Mouse (Mus musculus): Measurements from ENCODE around the gene Slc12a8. TPM values are rescaled to one million over a fixed set of nuclear protein-coding genes. Genes with fewer than 3 reads are reported as not detected.

Slc12a8 gene
- total and polyA plus RNA-seq, 2 experiments from 2014 or later, result 0.71 to 1.1 TPM

DNA sequence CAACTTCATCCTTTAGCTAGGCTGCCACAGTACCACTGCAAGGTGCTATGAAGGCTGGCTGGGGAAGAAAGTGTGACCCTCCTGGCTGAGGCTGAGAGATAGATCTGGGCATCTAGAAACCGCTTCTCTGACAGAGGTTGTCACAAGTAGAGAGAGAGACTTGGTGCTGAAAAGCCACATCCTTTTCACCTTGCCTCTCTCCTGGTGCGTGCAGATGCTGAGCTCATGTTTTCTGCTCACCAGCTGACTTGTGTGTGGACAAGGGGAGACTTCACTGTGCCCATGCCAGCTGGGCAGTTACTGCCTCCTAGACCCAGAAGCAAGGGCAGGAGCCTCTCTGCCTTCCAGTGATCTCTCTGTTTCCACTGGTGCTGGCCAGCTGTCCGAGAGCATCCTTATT, 170.6 kb downstream of the Slc12a8 start:
- Histone ChIP-seq H3K9me3 (ENCODE audit: low read length) (no peaks in the 10 kb centered on the region), H3K27me3 (ENCODE audit: insufficient read depth, low read length) (no peaks in the 10 kb centered on the region), H3K36me3 (ENCODE audit: insufficient read depth, low read length) (no peaks in the 10 kb centered on the region), H3K4me3 (ENCODE audit: low read depth, low read length) (no peak overlapping the region), H3K27ac (ENCODE audit: low read depth, low read length) (no peak overlapping the region), H3K4me1 (ENCODE audit: insufficient read depth, low read length) (no peaks in the 10 kb centered on the region), H3K4me2 (ENCODE audit: low read depth, low read length, poor library complexity, severe bottlenecking) (no peak overlapping the region), H3K9ac (replicated peaks; ENCODE audit: low read length, poor library complexity, severe bottlenecking) (no peak overlapping the region)
- 81% methylated on average over 3 of the region's 3 CpGs for WGBS
- TF ChIP-seq CTCF (IDR thresholded peaks at IDR 0.05), result no peak
- ATAC-seq (ENCODE audit: low FRiP score) (no peak), DNase-seq (ENCODE audit: low spot score) (no peak)

DNA sequence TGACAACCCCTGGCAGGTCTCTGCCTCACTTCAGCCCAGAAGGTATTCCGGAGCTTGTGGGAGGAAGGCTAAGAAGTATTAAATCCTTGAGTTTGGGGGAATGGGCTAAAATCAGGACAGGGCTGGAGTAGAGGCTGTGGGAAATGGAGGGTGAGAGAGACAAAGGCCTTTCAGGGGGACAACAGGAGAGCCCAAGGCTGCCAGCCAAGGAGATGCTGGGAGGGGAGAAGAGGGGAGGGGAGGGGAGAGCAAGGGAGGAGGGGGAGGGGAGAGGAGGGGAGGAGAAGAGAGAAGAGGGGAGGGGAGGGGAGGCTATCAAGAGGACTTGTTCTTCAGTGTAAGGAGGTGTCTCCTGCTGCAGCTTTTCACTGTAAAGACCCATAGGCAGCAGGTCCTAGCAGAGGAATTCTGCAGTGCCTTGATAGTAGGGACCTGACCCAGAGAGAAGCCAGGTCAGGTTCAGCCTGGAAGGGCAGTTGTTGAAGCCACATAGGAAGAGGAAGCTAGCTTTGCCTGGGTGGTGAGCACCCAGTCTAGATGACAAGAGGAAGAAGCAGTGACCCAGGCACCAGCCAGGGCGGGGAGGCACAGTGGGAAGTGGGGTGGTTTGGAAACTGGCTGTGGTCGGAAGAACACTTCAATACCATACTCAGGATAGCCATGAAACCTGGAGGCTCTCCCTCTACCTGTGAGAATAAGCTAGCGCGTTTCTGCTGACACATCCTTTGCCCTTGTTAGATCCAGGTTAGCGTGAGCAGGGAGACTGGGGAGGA, 174.0 kb downstream of the Slc12a8 start:
- no peak for ATAC-seq (ENCODE audit: low FRiP score)
- Histone ChIP-seq H3K4me3 (ENCODE audit: low read depth, low read length) (no peak overlapping the region), H3K4me1 (ENCODE audit: insufficient read depth, low read length) (no peaks in the 10 kb centered on the region), H3K27me3 (ENCODE audit: insufficient read depth, low read length) (no peaks in the 10 kb centered on the region), H3K27ac (ENCODE audit: low read depth, low read length) (no peak overlapping the region), H3K36me3 (ENCODE audit: insufficient read depth, low read length) (no peaks in the 10 kb centered on the region), H3K9me3 (ENCODE audit: low read length) (no peaks in the 10 kb centered on the region), H3K9ac (replicated peaks; ENCODE audit: low read length, poor library complexity, severe bottlenecking) (no peak overlapping the region), H3K4me2 (ENCODE audit: low read depth, low read length, poor library complexity, severe bottlenecking) (no peak overlapping the region)
- 86% methylated on average over 6 of the region's 6 CpGs for WGBS
- TF ChIP-seq CTCF (IDR thresholded peaks at IDR 0.05), result no peak
- no peak for DNase-seq (ENCODE audit: low spot score)

DNA sequence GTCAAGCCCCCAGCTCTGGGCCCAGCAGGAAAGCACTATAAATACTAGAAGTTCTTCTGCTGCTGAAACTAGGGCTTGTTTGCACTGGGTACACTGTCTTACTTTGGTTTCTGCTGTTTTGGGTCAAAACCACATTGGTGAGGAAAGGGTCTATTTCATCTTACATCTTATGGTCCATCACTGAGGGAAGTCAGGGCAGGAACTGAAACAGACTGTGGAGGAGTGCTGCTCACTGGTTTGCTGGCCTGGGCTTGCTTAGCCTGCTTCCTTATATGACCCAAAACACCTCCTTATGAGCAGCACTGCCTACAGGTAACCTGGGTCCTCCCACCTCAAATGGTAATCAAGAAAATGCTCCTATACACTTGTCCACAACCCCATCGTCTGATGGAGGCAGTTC, 176.4 kb downstream of the Slc12a8 start:
- H3K27me3 ChIP-seq (ENCODE audit: insufficient read depth, low read length), result no peaks in the 10 kb centered on the region
- ATAC-seq (ENCODE audit: low FRiP score), result no peak
- no peak overlapping the region for H3K4me3 ChIP-seq (ENCODE audit: low read depth, low read length)
- H3K4me1 ChIP-seq (ENCODE audit: insufficient read depth, low read length), result 0 out of 2 replicates have a peak, but pooled peaks cover 5% of the 10 kb centered on the region
- WGBS, result 79% methylated on average over 1 of the region's 1 CpGs
- H3K4me2 ChIP-seq (ENCODE audit: low read depth, low read length, poor library complexity, severe bottlenecking), result no peak overlapping the region
- no peak overlapping the region for H3K27ac ChIP-seq (ENCODE audit: low read depth, low read length)
- H3K9me3 ChIP-seq (ENCODE audit: low read length), result no peaks in the 10 kb centered on the region
- TF ChIP-seq CTCF (IDR thresholded peaks at IDR 0.05), result no peak
- H3K36me3 ChIP-seq (ENCODE audit: insufficient read depth, low read length), result no peaks in the 10 kb centered on the region
- DNase-seq (ENCODE audit: low spot score), result no peak
- H3K9ac ChIP-seq (replicated peaks; ENCODE audit: low read length, poor library complexity, severe bottlenecking), result no peak overlapping the region

DNA sequence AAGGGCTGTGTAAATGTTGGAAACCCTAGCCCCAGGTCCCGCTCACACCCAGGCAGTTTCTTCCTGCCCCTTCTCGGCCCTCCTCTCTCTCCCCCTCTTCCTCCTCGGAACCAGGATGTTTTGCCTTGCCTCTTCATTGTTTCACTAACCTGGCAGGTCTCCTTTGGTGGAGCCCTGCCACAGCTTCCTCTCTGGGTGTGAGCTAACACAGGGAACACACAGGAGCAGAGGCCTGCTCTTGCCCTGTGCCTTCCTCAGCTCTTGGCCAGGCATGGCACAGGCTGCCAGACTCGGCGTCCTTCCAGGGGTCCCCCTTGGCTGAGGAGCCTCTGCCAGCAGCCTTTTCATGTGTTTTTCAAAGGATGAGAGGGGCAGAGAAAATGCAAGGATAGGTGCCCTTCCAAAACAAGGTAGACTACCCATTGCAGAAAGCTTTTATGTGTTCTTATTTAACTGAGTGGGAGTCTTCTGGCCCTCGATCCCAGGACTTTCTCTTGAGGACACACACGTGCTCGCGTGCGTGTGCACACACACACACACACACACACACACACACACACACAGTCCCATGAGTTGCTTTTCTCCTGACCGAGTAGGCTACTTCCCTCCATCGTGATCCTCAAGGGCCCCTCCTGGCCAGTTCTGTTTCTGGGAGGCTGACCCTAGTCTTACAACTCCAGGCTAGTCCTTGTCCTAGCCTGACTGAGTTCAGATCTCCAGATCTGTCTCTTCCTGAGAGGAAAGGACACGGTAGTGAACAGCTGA, 179.9 kb downstream of the Slc12a8 start:
- Histone ChIP-seq H3K36me3 (ENCODE audit: insufficient read depth, low read length) (no peaks in the 10 kb centered on the region), H3K27me3 (ENCODE audit: insufficient read depth, low read length) (no peaks in the 10 kb centered on the region), H3K9me3 (ENCODE audit: low read length) (no peaks in the 10 kb centered on the region), H3K27ac (ENCODE audit: low read depth, low read length) (no peak overlapping the region; the same call in 1 of the 2 replicates), H3K4me3 (ENCODE audit: low read depth, low read length) (no peak overlapping the region), H3K9ac (replicated peaks; ENCODE audit: low read length, poor library complexity, severe bottlenecking) (no peak overlapping the region), H3K4me2 (ENCODE audit: low read depth, low read length, poor library complexity, severe bottlenecking) (no peak overlapping the region), H3K4me1 (ENCODE audit: insufficient read depth, low read length) (0 out of 2 replicates have a peak, but pooled peaks cover 5% of the 10 kb centered on the region)
- WGBS, result 53% methylated on average over 13 of the region's 13 CpGs
- 0 out of 2 replicates have a peak, but pooled peaks have one; percentile 36 for ATAC-seq (ENCODE audit: low FRiP score)
- DNase-seq (ENCODE audit: low spot score), result peak; percentile 71
- no peak for TF ChIP-seq CTCF (IDR thresholded peaks at IDR 0.05)

DNA sequence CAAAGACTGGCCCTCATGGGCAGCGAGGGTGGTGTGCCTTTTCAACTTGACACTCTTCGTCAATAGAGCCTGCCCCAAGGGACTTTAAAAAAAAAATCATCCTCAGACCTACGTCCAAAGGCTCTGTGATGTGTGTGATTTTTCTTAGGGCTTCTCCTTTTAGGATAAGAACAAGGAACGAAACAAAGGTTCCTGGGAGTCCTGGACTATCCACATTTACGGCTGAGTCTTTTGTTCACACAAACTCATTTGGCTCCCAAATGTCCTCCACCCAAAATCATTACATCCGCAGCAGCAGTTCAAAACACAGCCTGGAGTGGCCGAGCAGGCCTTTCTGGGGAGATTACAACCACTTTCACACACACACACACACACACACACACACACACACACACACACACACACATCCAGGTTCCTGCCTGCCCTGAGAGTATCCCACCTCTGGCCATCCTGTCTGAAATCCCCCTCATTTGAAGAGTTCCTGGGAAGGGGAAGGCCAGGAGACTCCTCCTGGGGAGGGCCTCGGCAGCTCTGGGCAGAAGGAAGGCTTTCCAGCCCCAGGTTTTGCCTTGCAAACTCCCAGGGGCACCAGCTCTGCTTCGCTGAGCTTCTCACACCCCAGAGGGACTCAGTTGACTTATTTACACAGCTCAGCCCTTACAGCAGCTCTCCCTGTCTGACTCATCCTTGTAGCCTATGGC, 180.6 kb downstream of the Slc12a8 start:
- no peak overlapping the region for H3K27ac ChIP-seq (ENCODE audit: low read depth, low read length)
- WGBS, result 41% methylated on average over 9 of the region's 9 CpGs
- H3K4me2 ChIP-seq (ENCODE audit: low read depth, low read length, poor library complexity, severe bottlenecking), result no peak overlapping the region
- H3K27me3 ChIP-seq (ENCODE audit: insufficient read depth, low read length), result no peaks in the 10 kb centered on the region
- no peak overlapping the region for H3K4me3 ChIP-seq (ENCODE audit: low read depth, low read length)
- H3K36me3 ChIP-seq (ENCODE audit: insufficient read depth, low read length), result no peaks in the 10 kb centered on the region
- no peak for TF ChIP-seq CTCF (IDR thresholded peaks at IDR 0.05)
- no peak overlapping the region for H3K9ac ChIP-seq (replicated peaks; ENCODE audit: low read length, poor library complexity, severe bottlenecking)
- 0 out of 2 replicates have a peak, but pooled peaks cover 5% of the 10 kb centered on the region for H3K4me1 ChIP-seq (ENCODE audit: insufficient read depth, low read length)
- ATAC-seq (ENCODE audit: low FRiP score) (no peak), DNase-seq (ENCODE audit: low spot score) (no peak)
- no peaks in the 10 kb centered on the region for H3K9me3 ChIP-seq (ENCODE audit: low read length)
